Mouse (Mus musculus) left cerebral cortex, adult 2 months (tissue): ENCODE results near the gene Agtrap. TPM values are rescaled to one million over a fixed set of nuclear protein-coding genes. Genes with fewer than 3 reads are reported as not detected.
A peak's percentile ranks its signal among the peaks of the same experiment; 100 is the strongest.

ENCODE experiments used
- DNase-seq, 2 experiments: peaks; one replicate each; pipeline ENCODE4 v3.0.0; 2021 to 2022; ENCODE audit warnings: low spot score in 2 of 2, mixed read lengths in 1 of 2; ENCODE audit errors: extremely low spot score in 1 of 2
- H3K27ac ChIP-seq: fragments of 200-600 bp; 2 replicates; pipeline ENCODE4 v1.8.1; 2022
- H3K4me3 ChIP-seq: fragments of 200-600 bp; 2 replicates; pipeline ENCODE4 v1.8.1; 2022
- CTCF ChIP-seq: fragments of 200-600 bp; IDR thresholded peaks from 2 replicates; pipeline ENCODE4 v1.8.1; 2022; ENCODE audit warnings: antibody characterized with exemption, mild to moderate bottlenecking, moderate library complexity
- intact Hi-C: fragments of 180-260 bp; cut with DNase I; formaldehyde crosslinking; loops from one replicate; pipeline ENCODE4 v1.15.1; 2025
- long read RNA-seq, 2 experiments: library from polyadenylated mRNA; stranded (forward); transcript quantifications; one replicate each; pipeline ENCODE4 v2.0.0; 2021; ENCODE audit warnings: borderline mapping rate in 2 of 2
- total RNA-seq, 2 experiments: library from RNA; stranded (reverse); gene quantifications; 2 replicates each; pipeline ENCODE4 v1.2.3; 2021

Agtrap gene
- 10 to 100 TPM in 1 of 2 experiments, 1 to 10 TPM in 1; 6.6 to 10.2 TPM for total RNA-seq
- long read RNA-seq, experiment 1, partial matches to known transcripts = 2 of 6 reads
- long read RNA-seq, experiment 1, other reads (novel, unspliced or antisense) = 2 of 6 reads
- long read RNA-seq, experiment 2, transcript Agtrap-201 (5 exons, 3,996 nt) = major isoform, 11 of 12 reads
- long read RNA-seq, experiment 2, partial matches to known transcripts = 0 of 12 reads
- long read RNA-seq, experiment 2, other reads (novel, unspliced or antisense) = 1 of 12 reads

GRCm38 (mm10) chr4:148087907-148088527 lies at the start of gene Agtrap:
Gene Agtrap (minus strand): TSS chr4:148088031.
- intact Hi-C loops = no loop called here
- Histone ChIP-seq H3K27ac (peak within 1 kb of the TSS; percentile 77), H3K4me3 (peak within 1 kb of the TSS; percentile 65)
- TF ChIP-seq CTCF = no peak
- DNase-seq = peak; percentile 92 to 94

- intact Hi-C loops = no loop called here
These were observed 49.7 kb upstream of the Agtrap start for GRCm38 (mm10) chr4:148137503-148137902.

GRCm38 (mm10) chr4:148134988-148135387 lies 47.2 kb upstream of the Agtrap start:
- intact Hi-C loops = no loop called here

More at GRCm38 (mm10) chr4:148137503-148137902, 49.7 kb upstream of the Agtrap start:
- no peak for TF ChIP-seq CTCF
- H3K4me3 ChIP-seq = no peak overlapping the region
- no peak for DNase-seq
- H3K27ac ChIP-seq = no peak overlapping the region

GRCm38 (mm10) chr4:148131497-148132081 lies 43.8 kb upstream of the Agtrap start:
- intact Hi-C loops = no loop called here
- Histone ChIP-seq H3K4me3 (no peak overlapping the region), H3K27ac (no peak overlapping the region)

More at GRCm38 (mm10) chr4:148134988-148135387, 47.2 kb upstream of the Agtrap start:
- no peak for DNase-seq
- Histone ChIP-seq H3K27ac (no peak overlapping the region), H3K4me3 (no peak overlapping the region)
- no peak for TF ChIP-seq CTCF

GRCm38 (mm10) chr4:148130561-148131413 lies 43.0 kb upstream of the Agtrap start, which contains the start of gene Draxin:
Gene Draxin (minus strand): TSS chr4:148130698.
- H3K27ac ChIP-seq = no peak within 1 kb of the TSS
- H3K4me3 ChIP-seq = peak within 1 kb of the TSS; percentile 48
- no peak for TF ChIP-seq CTCF
- DNase-seq = no peak
- intact Hi-C loops = no loop called here

More at GRCm38 (mm10) chr4:148131497-148132081, 43.8 kb upstream of the Agtrap start:
- no peak for TF ChIP-seq CTCF
- DNase-seq = no peak

- intact Hi-C loops = no loop called here
- DNase-seq = no peak
- Histone ChIP-seq H3K4me3 (peak within 1 kb of the TSS; percentile 48), H3K27ac (no peak within 1 kb of the TSS)
- TF ChIP-seq CTCF = no peak
These were observed 42.3 kb upstream of the Agtrap start, which contains the start of gene Mad2l2 for GRCm38 (mm10) chr4:148130133-148130532. Gene Mad2l2 (plus strand): TSS chr4:148130384.

- no peak for DNase-seq
- no peak overlapping the region for H3K4me3 ChIP-seq
- no peak for TF ChIP-seq CTCF
- intact Hi-C loops = no loop called here
- no peak overlapping the region for H3K27ac ChIP-seq
These were observed 40.8 kb upstream of the Agtrap start for GRCm38 (mm10) chr4:148128672-148129071.

GRCm38 (mm10) chr4:148128241-148128640 lies 40.4 kb upstream of the Agtrap start:
- intact Hi-C loops = no loop called here
- DNase-seq = no peak
- Histone ChIP-seq H3K4me3 (no peak overlapping the region), H3K27ac (no peak overlapping the region)
- no peak for TF ChIP-seq CTCF

- no peak for TF ChIP-seq CTCF
- H3K27ac ChIP-seq = no peak overlapping the region
- intact Hi-C loops = no loop called here
- DNase-seq = no peak
- no peak overlapping the region for H3K4me3 ChIP-seq
These were observed 34.8 kb upstream of the Agtrap start for GRCm38 (mm10) chr4:148122694-148123066.

- Histone ChIP-seq H3K27ac (no peak overlapping the region), H3K4me3 (no peak overlapping the region)
- TF ChIP-seq CTCF = no peak
- DNase-seq = no peak
- intact Hi-C loops = no loop called here
These were observed 34.3 kb upstream of the Agtrap start for GRCm38 (mm10) chr4:148121982-148122693.

GRCm38 (mm10) chr4:148121362-148121761 lies 33.5 kb upstream of the Agtrap start:
- intact Hi-C loops = no loop called here
- no peak overlapping the region for H3K27ac ChIP-seq
- TF ChIP-seq CTCF = no peak
- DNase-seq = no peak
- H3K4me3 ChIP-seq = no peak overlapping the region
